Mouse (Mus musculus): ENCODE data around the gene 4930404H24Rik. TPM values are rescaled to one million over a fixed set of nuclear protein-coding genes. Genes with fewer than 3 reads are reported as not detected.

The 4930404H24Rik gene
- polyA plus RNA-seq, 1 experiment from 2014 or later, result not detected

Other genes with a start within 250 kb of the 4930404H24Rik start
- 5.9 and 6.3 TPM in 2 replicates for gene Kif3b, start 201.4 kb upstream of the 4930404H24Rik start, polyA plus RNA-seq (2015; fragmentation: Nextera tagmentation; extraction: Ambion mirVana)
- gene Asxl1, start 147.0 kb upstream of the 4930404H24Rik start, polyA plus RNA-seq (2015; fragmentation: Nextera tagmentation; extraction: Ambion mirVana), result 14.5 and 15.0 TPM in 2 replicates
- 12.4 and 16.0 TPM in 2 replicates for gene Nol4l, start 37.2 kb downstream of the 4930404H24Rik start, polyA plus RNA-seq (2015; fragmentation: Nextera tagmentation; extraction: Ambion mirVana)
- 74.6 and 82.1 TPM in 2 replicates for gene Commd7, start 140.0 kb downstream of the 4930404H24Rik start, polyA plus RNA-seq (2015; fragmentation: Nextera tagmentation; extraction: Ambion mirVana)
- gene Dnmt3b, start 156.7 kb downstream of the 4930404H24Rik start, polyA plus RNA-seq (2015; fragmentation: Nextera tagmentation; extraction: Ambion mirVana), result 10.2 and 10.7 TPM in 2 replicates
- not detected in 2 replicates for gene Dnmt3c, start 203.9 kb downstream of the 4930404H24Rik start, polyA plus RNA-seq (2015; fragmentation: Nextera tagmentation; extraction: Ambion mirVana)
- 225 and 230 TPM in 2 replicates for gene Mapre1, start 248.5 kb downstream of the 4930404H24Rik start, polyA plus RNA-seq (2015; fragmentation: Nextera tagmentation; extraction: Ambion mirVana)